Mouse (Mus musculus): ENCODE measurements around the gene BC017158.

DNA sequence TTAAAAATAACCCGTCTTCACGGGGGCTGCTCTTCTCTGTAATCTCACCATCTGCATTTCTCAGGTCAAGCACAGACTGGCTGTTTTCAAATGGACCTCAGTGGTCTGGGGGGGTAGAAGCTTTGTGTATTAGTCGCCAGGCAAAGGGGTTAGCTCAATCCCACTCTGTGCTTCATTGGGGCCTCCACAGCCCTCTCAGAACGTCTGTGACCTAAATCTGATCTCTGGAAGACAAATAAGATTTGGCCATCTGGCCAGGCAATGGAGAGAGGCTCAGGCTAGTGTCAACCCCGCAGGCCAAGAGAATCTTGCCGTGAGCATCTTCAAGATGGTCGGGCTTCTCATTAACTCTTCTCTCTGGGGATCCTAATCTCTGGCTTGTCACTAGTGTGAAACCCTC lies 16.5 kb upstream of the BC017158 start:
- TF ChIP-seq CTCF (IDR thresholded peaks at IDR 0.05; ENCODE audit: low read depth) (no peak), EP300 (IDR thresholded peaks at IDR 0.05; ENCODE audit: low read depth) (no peak)
